Comparison of ENCODE assay signal across 8 mouse cellular contexts in the genomic region with DNA sequence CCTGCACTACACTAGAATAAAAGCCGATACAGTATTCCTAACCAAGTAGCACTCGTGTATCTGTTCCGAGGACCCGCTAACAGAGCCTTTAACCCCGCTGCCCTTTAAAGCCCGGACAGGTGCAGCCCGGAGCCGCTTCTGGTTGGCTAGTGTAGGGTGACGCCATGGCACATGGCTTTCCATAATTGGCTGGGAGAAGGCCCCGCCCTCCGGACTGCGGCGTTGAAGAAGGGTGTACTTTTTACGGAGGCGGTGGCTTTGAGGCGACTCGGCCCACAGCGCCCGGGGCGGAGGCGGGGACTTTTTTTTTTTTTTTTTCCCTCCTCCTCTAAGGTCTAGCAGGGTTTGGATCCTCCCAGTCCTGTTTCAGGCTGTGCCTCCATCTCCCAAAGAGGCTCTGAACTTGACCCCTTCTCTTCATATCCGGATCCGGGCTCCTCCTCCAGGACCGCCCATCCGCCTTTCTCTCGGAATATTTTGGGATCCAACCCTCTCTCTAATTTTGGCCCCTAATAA. TPM values are rescaled to one million over a fixed set of nuclear protein-coding genes. Genes with fewer than 3 reads are reported as not detected.
DNase-seq lines count a peak whose midpoint lies in the region; ATAC-seq and TF ChIP-seq lines count a peak whose summit lies in the region.

A gene (plus strand): TSS at position 198 of the 516 bp plus-strand sequence.

- no peaks in the 10 kb centered on the region for H3K9me3 ChIP-seq in hindbrain, embryonic 10.5 days
- H3K9me3 ChIP-seq in lung, embryonic 15.5 days: no peaks in the 10 kb centered on the region

- peak within 1 kb of the TSS; percentile 54 for H3K9ac ChIP-seq in lung, embryonic 15.5 days

- H3K36me3 ChIP-seq in hindbrain, embryonic 10.5 days: peaks cover 16% of the 10 kb centered on the region
- no peaks in the 10 kb centered on the region for H3K36me3 ChIP-seq in lung, embryonic 15.5 days

- no peak for TF ChIP-seq CTCF in olfactory bulb, adult 2 months (IDR thresholded peaks at IDR 0.05; ENCODE audit: insufficient read depth, low read depth, low read length)

- peaks cover 53% of the 10 kb centered on the region for H3K4me1 ChIP-seq in hindbrain, embryonic 10.5 days (replicated peaks)
- H3K4me1 ChIP-seq in lung, embryonic 15.5 days: peaks cover 25% of the 10 kb centered on the region
- peaks cover 32% of the 10 kb centered on the region for H3K4me1 ChIP-seq in olfactory bulb, adult 2 months (ENCODE audit: control insufficient read depth, insufficient read depth, low read length)

- TF ChIP-seq POLR2A in olfactory bulb, adult 2 months (IDR thresholded peaks at IDR 0.05; ENCODE audit: insufficient read depth, low read depth, low read length): no peak; the same call in 1 of the 2 replicates

- peak; percentile 92 for ATAC-seq in lung, embryonic 15.5 days (ENCODE audit: borderline replicate concordance, extremely low read depth, low FRiP score, low TSS enrichment)

- under 1% methylated on average over 26 of the region's 26 CpGs for WGBS in hindbrain, embryonic 10.5 days
- 0% methylated on average over 26 of the region's 26 CpGs for WGBS in lung, embryonic 15.5 days
- WGBS in olfactory bulb, adult 2 months: under 1% methylated on average over 26 of the region's 26 CpGs

- H3K27me3 ChIP-seq in hindbrain, embryonic 10.5 days (ENCODE audit: insufficient read depth, poor library complexity, severe bottlenecking): peaks cover 40% of the 10 kb centered on the region
- H3K27me3 ChIP-seq in lung, embryonic 15.5 days: peaks cover 26% of the 10 kb centered on the region

- peak; percentile 99 for DNase-seq in Muller cell, postnatal 12 days (ENCODE audit: inconsistent ontology term)
- DNase-seq in cerebellum, postnatal 10 days: peak; percentile 96 to 98
- DNase-seq in frontal cortex, adult 2 months (ENCODE audit: extremely low spot score in 1 of 2, low spot score in 1 of 2): peak; percentile 90 to 96
- peak; percentile 95 for DNase-seq in hindbrain, embryonic 10.5 days (ENCODE audit: low spot score)
- peak; percentile 79 for DNase-seq in layer of hippocampus, adult 9-10 months (ENCODE audit: low spot score)
- DNase-seq in thymus, adult 18-20 months: peak; percentile 90 to 92

- peak within 1 kb of the TSS; percentile 62 for H3K4me3 ChIP-seq in hindbrain, embryonic 10.5 days
- H3K4me3 ChIP-seq in lung, embryonic 15.5 days: peak within 1 kb of the TSS; percentile 57
- H3K4me3 ChIP-seq in olfactory bulb, adult 2 months (ENCODE audit: insufficient read depth, low read depth, low read length): peak within 1 kb of the TSS; percentile 82

- peak within 1 kb of the TSS; percentile 94 for H3K27ac ChIP-seq in hindbrain, embryonic 10.5 days
- peak within 1 kb of the TSS; percentile 89 for H3K27ac ChIP-seq in lung, embryonic 15.5 days
- H3K27ac ChIP-seq in olfactory bulb, adult 2 months (ENCODE audit: insufficient read depth, low read depth, low read length): peak within 1 kb of the TSS; percentile 93

- H3K4me2 ChIP-seq in lung, embryonic 15.5 days: peak within 1 kb of the TSS; percentile 82

RNA-seq across cellular contexts. Expression of the gene that starts here (rescaled TPM):
- polyA plus RNA-seq in frontal cortex, adult 2 months (2012; rRNA removed): 64.3 and 65.2 TPM in 2 replicates
- 36.7 and 42.5 TPM in 2 replicates for polyA plus RNA-seq in hindbrain, embryonic 10.5 days (2016; fragmentation: Nextera tagmentation; extraction: Ambion mirVana)
- polyA plus RNA-seq in lung, embryonic 15.5 days (2015; fragmentation: Nextera tagmentation; extraction: Ambion mirVana): 33.1 and 36.3 TPM in 2 replicates
- polyA plus RNA-seq in olfactory bulb, adult 2 months (2012; ENCODE audit: insufficient read depth, insufficient read length, low replicate concordance, missing spikeins): not detected in 2 replicates

Comparison
In these comparisons a context has a peak if more than half of its experiments do, and no peak if none do; other contexts are left out.
1. Peak in every context shown above with its lines: DNase-seq, ATAC-seq, H3K4me3 ChIP-seq and H3K27ac ChIP-seq.
2. RNA of the gene that starts here (polyA plus RNA-seq): 64.3 to 65.2 TPM in frontal cortex, adult 2 months, 36.7 to 42.5 TPM in hindbrain, embryonic 10.5 days and 33.1 to 36.3 TPM in lung, embryonic 15.5 days; not detected in olfactory bulb, adult 2 months; every median in the first group is over 10 times any median in the second.